Mouse (Mus musculus): ENCODE measurements around the gene Cbln3.

The Cbln3 gene

GRCm38 (mm10) chr14:55880982-55881381 lies 3.2 kb downstream of the Cbln3 start:
- no peak for DNase-seq (ENCODE audit: low read depth, low spot score)

- no peak for DNase-seq (ENCODE audit: low read depth, low spot score)
Measured at GRCm38 (mm10) chr14:55879623-55880022, 4.6 kb downstream of the Cbln3 start.

GRCm38 (mm10) chr14:55878316-55878940 lies 5.8 kb downstream of the Cbln3 start:
- no peak for DNase-seq (ENCODE audit: low read depth, low spot score)

GRCm38 (mm10) chr14:55877469-55878315 lies 6.5 kb downstream of the Cbln3 start:
- no peak for DNase-seq (ENCODE audit: low read depth, low spot score)

GRCm38 (mm10) chr14:55873714-55874683 lies 10.2 kb downstream of the Cbln3 start:
- DNase-seq (ENCODE audit: low read depth, low spot score) = no peak

GRCm38 (mm10) chr14:55873242-55873713 lies 10.9 kb downstream of the Cbln3 start:
- no peak for DNase-seq (ENCODE audit: low read depth, low spot score)

- DNase-seq (ENCODE audit: low read depth, low spot score) = no peak
Measured at GRCm38 (mm10) chr14:55872551-55872950, 11.6 kb downstream of the Cbln3 start.

GRCm38 (mm10) chr14:55872039-55872438 lies 12.2 kb downstream of the Cbln3 start:
- no peak for DNase-seq (ENCODE audit: low read depth, low spot score)

GRCm38 (mm10) chr14:55869538-55869937 lies 14.7 kb downstream of the Cbln3 start:
- no peak for DNase-seq (ENCODE audit: low read depth, low spot score)

GRCm38 (mm10) chr14:55868230-55869026 lies 15.8 kb downstream of the Cbln3 start:
- DNase-seq (ENCODE audit: low read depth, low spot score) = no peak

GRCm38 (mm10) chr14:55866962-55867361 lies 17.2 kb downstream of the Cbln3 start:
- no peak for DNase-seq (ENCODE audit: low read depth, low spot score)

- DNase-seq (ENCODE audit: low read depth, low spot score) = peak; percentile 34
Measured at GRCm38 (mm10) chr14:55863773-55864172, 20.4 kb downstream of the Cbln3 start.

GRCm38 (mm10) chr14:55862970-55863369 lies 21.2 kb downstream of the Cbln3 start:
- no peak for DNase-seq (ENCODE audit: low read depth, low spot score)

- no peak for DNase-seq (ENCODE audit: low read depth, low spot score)
Measured at GRCm38 (mm10) chr14:55862186-55862585, 22.0 kb downstream of the Cbln3 start.

- no peak for DNase-seq (ENCODE audit: low read depth, low spot score)
Measured at GRCm38 (mm10) chr14:55857588-55857987, 26.6 kb downstream of the Cbln3 start.

GRCm38 (mm10) chr14:55855101-55855561 lies 29.1 kb downstream of the Cbln3 start:
- DNase-seq (ENCODE audit: low read depth, low spot score) = no peak

- DNase-seq (ENCODE audit: low read depth, low spot score) = no peak
Measured at GRCm38 (mm10) chr14:55854406-55855100, 29.6 kb downstream of the Cbln3 start.

GRCm38 (mm10) chr14:55853621-55854285 lies 30.4 kb downstream of the Cbln3 start, which contains the start of gene Nynrin:
Gene Nynrin, plus strand, starts transcription at chr14:55854010.
- no peak for DNase-seq (ENCODE audit: low read depth, low spot score)

All from c-Kit-negative CD71-positive TER-119-positive erythroid progenitor cells, embryonic 14.5 days (primary cell).